Mouse (Mus musculus) liver, adult 2 months (tissue): ENCODE results near the gene Arfgap2. TPM values are rescaled to one million over a fixed set of nuclear protein-coding genes. Genes with fewer than 3 reads are reported as not detected.

ENCODE experiments used
- DNase-seq: peaks from one replicate; pipeline ENCODE4 v3.0.0-alpha.2; 2011; ENCODE audit warnings: low read depth, low spot score; ENCODE audit errors: extremely low read depth
- H3K27ac ChIP-seq: fragments of 200-500 bp; replicated peaks from 2 replicates; pipeline ENCODE4 v1.5.1; 2012; ENCODE audit warnings: low read depth, mild to moderate bottlenecking, control low read depth, inconsistent platforms, low read length; ENCODE audit not compliant: insufficient read depth
- H3K27me3 ChIP-seq: fragments of 200-500 bp; 2 replicates; pipeline ENCODE4 v1.6.1; 2012; ENCODE audit warnings: mild to moderate bottlenecking, moderate library complexity, low read length, inconsistent platforms; ENCODE audit not compliant: control insufficient read depth, insufficient read depth
- H3K36me3 ChIP-seq: fragments of 200-500 bp; 2 replicates; pipeline ENCODE4 v1.6.1; 2012; ENCODE audit warnings: low read length, inconsistent platforms; ENCODE audit not compliant: control insufficient read depth, insufficient read depth
- H3K4me1 ChIP-seq: fragments of 200-500 bp; 2 replicates; pipeline ENCODE4 v1.6.1; 2011; ENCODE audit warnings: low read length; ENCODE audit not compliant: control insufficient read depth, insufficient read depth
- H3K4me3 ChIP-seq: fragments of 200-500 bp; 2 replicates; pipeline ENCODE4 v1.5.1; 2011; ENCODE audit warnings: low read depth, mild to moderate bottlenecking, control low read depth, low read length, moderate library complexity; ENCODE audit not compliant: insufficient read depth
- H3K79me2 ChIP-seq: fragments of 200-500 bp; 2 replicates; pipeline ENCODE4 v1.6.1; 2012; ENCODE audit warnings: inconsistent platforms, mild to moderate bottlenecking, low read length, moderate library complexity; ENCODE audit not compliant: control insufficient read depth, insufficient read depth
- H3K9ac ChIP-seq: fragments of 200-500 bp; 2 replicates; pipeline ENCODE4 v1.6.1; 2012; ENCODE audit warnings: low read depth, mild to moderate bottlenecking, control low read depth, inconsistent platforms, low read length
- CTCF ChIP-seq: fragments of 200-500 bp; IDR thresholded peaks from 2 replicates; pipeline ENCODE4 v1.5.1; 2011; ENCODE audit warnings: low read depth, low read length, control low read depth
- POLR2A ChIP-seq: fragments of 200-500 bp; IDR thresholded peaks from 2 replicates; pipeline ENCODE4 v1.6.1; 2011; ENCODE audit warnings: low read length, control low read depth; ENCODE audit not compliant: insufficient read depth; ENCODE audit errors: extremely low read depth
- WGBS: fragments of 180-500 bp; shearing (Covaris S2); methylation state at CpG from one replicate; pipeline ENCODE4 v1.1.7; 2018; 5-methylcytosine and 5-hydroxymethylcytosine counted together
- polyA plus RNA-seq: library from polyadenylated mRNA; depleted of rRNA; stranded (reverse); fragments of >200 nt; gene quantifications from 2 replicates; pipeline ENCODE4 v1.2.3, GENCODE M21; 2012; rRNA removed
- total RNA-seq: library from RNA; depleted of rRNA; stranded (reverse); fragments of >200 nt; gene quantifications from 2 replicates; pipeline ENCODE4 v1.2.3, GENCODE M21; 2014; rRNA removed

Arfgap2 gene
- total RNA-seq (74.2 and 83.2 TPM in 2 replicates), polyA plus RNA-seq (62.9 and 69.1 TPM in 2 replicates)

- Histone ChIP-seq H3K36me3 (peaks cover 26% of the 10 kb centered on the region; the same call in 1 of the 2 replicates), H3K4me3 (peak within 1 kb of the TSS; percentile 88), H3K27me3 (no peaks in the 10 kb centered on the region), H3K27ac (peak within 1 kb of the TSS; percentile 91), H3K4me1 (peaks cover 32% of the 10 kb centered on the region), H3K79me2 (peaks cover 4% of the 10 kb centered on the region; the same call in 1 of the 2 replicates), H3K9ac (peak within 1 kb of the TSS; percentile 93)
- 1% methylated on average over 72 of the region's 72 CpGs for WGBS
- peak; percentile 100 for DNase-seq
- TF ChIP-seq CTCF (no peak), POLR2A (peak; percentile 84)
Observed at GRCm38 (mm10) chr2:91264711-91265681, at the start of gene Arfgap2. Gene Arfgap2, plus strand, starts transcription at chr2:91264974.

DNA sequence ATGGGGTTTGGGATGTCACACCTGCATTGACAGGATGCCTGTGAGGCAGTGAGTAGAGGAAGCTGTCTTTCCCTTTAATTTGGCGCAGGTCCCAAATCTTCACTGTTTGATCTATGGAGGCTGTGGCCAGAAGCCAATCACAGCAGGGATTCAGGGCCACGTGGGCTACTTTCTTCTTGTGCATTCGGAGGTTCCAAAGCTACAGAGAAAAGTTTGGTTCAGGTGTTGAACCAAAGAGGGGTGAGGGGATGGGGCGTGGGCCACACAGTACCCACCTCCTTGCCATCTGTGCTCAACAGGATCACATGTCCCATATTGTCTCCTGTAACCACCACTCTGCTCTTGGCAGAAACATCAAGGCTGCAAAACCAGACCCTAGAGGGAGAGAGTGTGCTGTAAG, 47.7 kb upstream of the Arfgap2 start:
- Histone ChIP-seq H3K27me3 (no peaks in the 10 kb centered on the region), H3K9ac (no peak overlapping the region), H3K4me1 (peaks cover 3% of the 10 kb centered on the region; the same call in 1 of the 2 replicates), H3K27ac (no peak overlapping the region), H3K4me3 (no peak overlapping the region), H3K79me2 (no peaks in the 10 kb centered on the region), H3K36me3 (peaks cover 21% of the 10 kb centered on the region)
- DNase-seq, result no peak
- no peak for TF ChIP-seq CTCF
- no peak for TF ChIP-seq POLR2A
- 44% methylated on average over 4 of the region's 4 CpGs for WGBS

- no peak overlapping the region for H3K9ac ChIP-seq
- H3K4me3 ChIP-seq, result no peak overlapping the region
- whole genome bisulfite sequencing, result 100% methylated on average over 3 of the region's 3 CpGs
- H3K79me2 ChIP-seq, result no peaks in the 10 kb centered on the region
- H3K27ac ChIP-seq, result no peak overlapping the region
- DNase-seq, result no peak
- H3K36me3 ChIP-seq, result peaks cover 4% of the 10 kb centered on the region; the same call in 1 of the 2 replicates
- H3K4me1 ChIP-seq, result peaks cover 3% of the 10 kb centered on the region; the same call in 1 of the 2 replicates
- no peaks in the 10 kb centered on the region for H3K27me3 ChIP-seq
- TF ChIP-seq POLR2A (no peak), CTCF (no peak)
Observed at GRCm38 (mm10) chr2:91220501-91220900, 44.3 kb upstream of the Arfgap2 start.

DNA sequence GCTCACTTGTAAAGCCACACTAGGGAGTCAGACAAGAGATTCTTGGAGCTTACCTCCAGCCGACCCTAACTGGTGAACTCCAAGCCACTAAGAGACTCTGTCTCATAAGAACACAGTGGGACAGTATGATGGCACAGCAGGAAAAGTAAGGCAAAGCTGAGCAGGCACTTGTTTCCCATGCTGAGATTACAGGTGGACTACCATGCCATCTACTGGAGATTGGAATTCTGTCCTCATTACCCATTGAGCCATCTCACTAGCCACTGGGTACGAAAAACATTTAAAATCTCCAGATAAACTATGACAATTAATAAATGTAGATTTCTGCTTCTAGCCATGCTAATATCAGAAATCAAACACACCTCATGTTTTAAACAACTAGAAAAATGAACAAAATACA, 41.2 kb upstream of the Arfgap2 start:
- H3K4me3 ChIP-seq, result no peak overlapping the region
- peak; percentile 23; the same call in 1 of the 2 replicates for TF ChIP-seq CTCF
- no peak for TF ChIP-seq POLR2A
- no peaks in the 10 kb centered on the region for H3K36me3 ChIP-seq
- 75% methylated on average over 2 of the region's 2 CpGs for WGBS
- H3K79me2 ChIP-seq, result no peaks in the 10 kb centered on the region
- no peak for DNase-seq
- no peak overlapping the region for H3K9ac ChIP-seq
- H3K27ac ChIP-seq, result no peak overlapping the region
- H3K27me3 ChIP-seq, result no peaks in the 10 kb centered on the region
- no peaks in the 10 kb centered on the region for H3K4me1 ChIP-seq

GRCm38 (mm10) chr2:91229735-91230134, 35.0 kb upstream of the Arfgap2 start:
- no peak overlapping the region for H3K4me3 ChIP-seq
- WGBS, result 93% methylated on average over 2 of the region's 2 CpGs
- no peak overlapping the region for H3K9ac ChIP-seq
- no peaks in the 10 kb centered on the region for H3K4me1 ChIP-seq
- no peak for DNase-seq
- H3K36me3 ChIP-seq, result 0 out of 2 replicates have a peak, but pooled peaks cover 2% of the 10 kb centered on the region
- H3K27me3 ChIP-seq, result no peaks in the 10 kb centered on the region
- TF ChIP-seq POLR2A (no peak), CTCF (no peak)
- H3K27ac ChIP-seq, result no peak overlapping the region
- H3K79me2 ChIP-seq, result no peaks in the 10 kb centered on the region
